Mouse (Mus musculus) telencephalon, adult 2 months (tissue): Measurements from ENCODE around the gene Fbxw27.
"Not testable (repeated sequence)": the region's sequence is repeated elsewhere in the genome, so short reads cannot be mapped to it uniquely, and the experiment has no call there.

Source experiments
- DNase-seq: peaks from one replicate; pipeline ENCODE4 v3.0.0-alpha.2; 2011; ENCODE audit warnings: low read depth, low spot score

Gene Fbxw27

DNA sequence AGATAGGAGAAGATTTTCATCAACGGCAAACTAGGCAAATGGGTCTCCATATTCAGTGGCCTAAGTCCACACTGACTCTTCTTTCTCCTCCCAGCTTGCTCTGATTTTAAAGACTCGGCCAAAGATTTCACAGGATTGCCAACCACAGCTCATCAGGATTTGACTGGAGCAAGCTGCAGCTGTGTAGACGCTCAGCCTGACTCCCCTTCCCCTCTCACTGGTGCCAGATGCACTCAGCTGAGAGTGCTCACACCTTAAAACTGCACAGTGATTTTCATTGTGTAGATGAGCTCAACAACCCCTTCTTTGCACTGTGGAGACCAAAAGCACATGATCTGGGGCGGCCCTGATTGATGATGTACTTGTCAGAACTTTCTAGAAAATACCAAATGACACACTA, at the start of gene Fbxw27:
Fbxw27 (minus strand) TSS at position 101 of the 400 bp plus-strand sequence.
- DNase-seq: not testable (repeated sequence)

DNA sequence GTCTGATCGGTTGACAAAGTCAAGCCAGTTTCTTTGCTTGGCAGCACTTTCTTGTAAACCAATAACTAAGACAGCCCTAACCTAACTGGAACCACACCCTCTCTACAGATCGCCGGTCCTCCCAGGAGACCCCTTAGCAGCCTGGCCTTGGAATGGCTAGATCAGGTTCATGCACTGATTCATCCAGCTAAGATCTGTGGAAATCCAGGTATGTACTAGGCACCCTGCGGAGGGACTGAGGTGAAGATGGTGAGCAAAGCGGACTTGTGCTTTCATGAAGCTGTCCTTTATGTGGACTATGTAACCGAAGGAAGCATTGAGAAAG, 42.6 kb upstream of the Fbxw27 start:
- no peak for DNase-seq

DNA sequence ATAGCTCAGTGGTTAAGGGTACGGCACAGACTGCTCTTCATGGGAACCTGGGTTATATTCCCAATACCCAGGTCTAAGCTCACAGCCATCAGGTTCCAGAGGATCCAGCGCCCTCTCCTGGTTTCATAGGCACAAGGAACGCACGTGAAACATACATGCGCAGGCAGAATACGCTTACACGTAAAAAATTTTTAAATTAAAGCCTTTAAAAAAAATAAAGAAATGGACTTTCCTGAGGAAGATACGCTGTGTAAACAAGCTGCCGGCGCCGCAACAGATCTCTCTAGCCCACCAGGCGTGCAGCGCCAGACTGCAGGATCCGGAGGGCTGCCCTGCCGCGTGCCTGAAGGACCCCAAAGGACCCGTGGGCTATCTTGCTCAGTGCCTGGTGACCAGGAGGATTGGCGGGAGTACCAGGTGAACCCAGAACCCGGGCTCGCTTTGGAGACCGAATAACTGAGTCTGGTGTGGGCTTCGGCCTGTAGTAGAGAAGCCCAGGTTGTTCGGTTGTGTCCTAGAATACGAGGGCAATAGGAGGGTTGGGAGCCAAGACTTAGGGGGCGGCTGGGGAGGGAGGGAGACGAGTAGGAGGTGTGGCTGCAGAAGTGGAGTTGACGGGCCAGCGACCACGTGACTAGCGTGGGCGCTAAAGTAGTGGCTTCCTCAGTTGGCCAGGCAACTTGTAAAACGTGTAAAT, 42.1 kb upstream of the Fbxw27 start, which contains the start of gene Nme6:
Nme6 (plus strand) TSS at position 359 of the 697 bp plus-strand sequence.
- DNase-seq: peak; percentile 87

DNA sequence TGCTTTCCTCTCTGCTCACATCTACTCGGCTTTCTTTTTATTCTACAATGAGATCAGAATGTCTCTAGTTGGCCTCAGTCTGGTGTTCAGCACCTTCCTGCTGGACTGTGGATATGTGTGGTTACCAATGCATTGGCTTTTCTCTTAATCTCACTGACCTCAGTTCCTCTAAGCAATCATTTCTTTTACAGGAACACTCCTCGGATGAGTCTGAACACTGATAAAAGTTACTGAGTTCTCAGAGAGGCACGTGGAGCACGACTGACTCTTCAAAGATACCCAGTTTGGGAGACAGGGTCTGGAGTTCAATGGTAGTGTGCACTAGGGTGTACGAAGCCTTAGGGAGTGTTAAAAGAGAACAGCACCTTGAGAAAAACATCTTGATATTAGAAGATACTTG, 35.7 kb upstream of the Fbxw27 start:
- no peak for DNase-seq

DNA sequence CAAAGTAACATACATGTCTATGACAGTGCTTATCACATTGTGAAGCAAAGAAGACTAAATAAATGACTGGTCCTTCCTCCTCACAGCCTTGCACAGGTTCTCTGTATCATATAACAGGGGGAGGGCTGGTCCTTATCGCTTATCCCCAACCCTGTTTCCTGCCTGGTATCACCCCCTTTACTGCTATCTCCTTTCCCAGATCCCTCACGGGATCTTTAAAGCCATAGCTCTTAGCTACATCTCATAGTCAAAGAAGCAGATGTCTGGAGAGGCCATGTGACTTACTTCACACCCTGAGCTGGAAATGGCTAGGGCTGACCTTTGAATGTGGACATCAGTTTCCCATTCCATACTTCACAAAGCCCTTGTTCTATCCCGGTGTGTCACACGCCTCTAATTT, 35.3 kb upstream of the Fbxw27 start:
- DNase-seq: no peak

DNA sequence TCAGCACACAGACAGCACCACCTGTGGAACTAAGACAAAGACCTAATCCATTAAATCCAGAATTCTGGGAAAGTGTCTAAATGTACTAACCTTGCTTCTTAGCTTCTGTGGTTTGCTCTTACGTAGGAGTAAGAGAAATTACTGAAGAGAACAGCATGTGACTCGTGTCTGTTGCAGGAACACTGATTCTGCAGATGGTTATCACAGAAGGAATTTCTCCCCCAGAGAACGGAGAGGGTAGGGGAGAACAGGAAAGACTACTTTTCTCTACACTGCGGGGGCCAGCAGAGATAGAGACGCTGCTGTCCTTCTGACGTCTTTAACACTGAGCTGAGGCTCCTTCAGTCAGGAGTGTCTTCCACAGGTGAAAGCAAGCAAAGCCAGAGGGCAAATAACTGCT, 25.9 kb upstream of the Fbxw27 start:
- DNase-seq: peak; percentile 54

DNA sequence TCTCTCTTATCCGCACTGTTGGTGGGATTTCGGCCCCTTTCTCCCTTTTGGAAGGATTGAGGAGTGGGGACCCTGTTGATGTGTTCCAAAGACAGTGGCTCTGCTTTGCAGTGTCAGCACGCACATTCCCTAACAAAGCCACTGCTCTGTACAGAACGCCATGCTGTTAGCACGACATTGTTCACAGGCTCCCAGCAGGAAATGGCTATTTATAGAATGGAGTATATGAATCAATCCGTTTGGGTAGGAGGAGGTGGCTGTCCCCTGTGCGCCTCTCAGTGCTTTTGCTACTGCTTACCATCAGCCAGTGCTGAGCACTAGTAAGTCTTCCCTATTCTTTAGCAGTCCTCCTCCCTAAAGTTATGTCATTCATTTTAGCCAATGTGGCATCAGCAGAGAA, 23.0 kb upstream of the Fbxw27 start:
- DNase-seq: peak; percentile 44

DNA sequence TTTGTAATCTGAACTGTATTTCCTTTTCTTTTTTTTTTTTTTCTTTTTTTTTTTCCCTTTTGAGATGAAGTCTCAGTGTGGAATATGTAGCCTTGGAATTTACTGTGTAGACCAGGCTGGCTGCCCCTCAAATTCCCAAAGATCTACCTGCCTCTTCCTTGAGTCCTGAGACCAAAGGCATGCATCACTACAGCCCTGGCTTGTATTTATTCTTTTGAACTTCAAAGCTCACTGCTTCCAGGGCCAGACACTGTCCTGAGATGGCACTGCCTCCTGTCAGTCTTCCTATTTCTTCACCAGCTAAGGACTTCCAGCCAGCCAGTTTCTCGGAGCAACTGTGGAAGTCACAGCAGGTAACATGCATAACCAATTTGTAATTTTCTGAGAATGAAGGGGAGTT, 21.5 kb upstream of the Fbxw27 start, which contains the start of gene Spink8:
Spink8 (plus strand) TSS at position 301 of the 400 bp plus-strand sequence.
- no peak for DNase-seq

DNA sequence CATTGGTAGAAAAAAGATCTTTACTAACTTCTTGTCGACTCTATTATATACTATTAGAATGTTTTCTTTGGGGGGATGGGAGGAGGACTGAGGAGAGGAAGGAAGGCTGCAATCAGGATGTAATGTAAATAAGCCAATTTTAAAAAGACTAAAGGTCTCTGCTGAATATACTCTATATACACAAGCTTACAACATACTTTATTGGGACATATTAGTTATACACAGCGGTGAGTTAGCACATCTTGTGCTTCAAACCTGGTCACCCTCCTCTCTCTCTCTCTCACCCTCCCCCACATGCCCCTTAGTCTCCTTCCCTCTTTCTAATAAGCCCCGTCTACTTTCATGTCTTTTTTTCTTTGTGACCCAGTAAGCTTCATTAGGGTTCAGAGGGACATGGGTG, 17.4 kb upstream of the Fbxw27 start:
- no peak for DNase-seq

DNA sequence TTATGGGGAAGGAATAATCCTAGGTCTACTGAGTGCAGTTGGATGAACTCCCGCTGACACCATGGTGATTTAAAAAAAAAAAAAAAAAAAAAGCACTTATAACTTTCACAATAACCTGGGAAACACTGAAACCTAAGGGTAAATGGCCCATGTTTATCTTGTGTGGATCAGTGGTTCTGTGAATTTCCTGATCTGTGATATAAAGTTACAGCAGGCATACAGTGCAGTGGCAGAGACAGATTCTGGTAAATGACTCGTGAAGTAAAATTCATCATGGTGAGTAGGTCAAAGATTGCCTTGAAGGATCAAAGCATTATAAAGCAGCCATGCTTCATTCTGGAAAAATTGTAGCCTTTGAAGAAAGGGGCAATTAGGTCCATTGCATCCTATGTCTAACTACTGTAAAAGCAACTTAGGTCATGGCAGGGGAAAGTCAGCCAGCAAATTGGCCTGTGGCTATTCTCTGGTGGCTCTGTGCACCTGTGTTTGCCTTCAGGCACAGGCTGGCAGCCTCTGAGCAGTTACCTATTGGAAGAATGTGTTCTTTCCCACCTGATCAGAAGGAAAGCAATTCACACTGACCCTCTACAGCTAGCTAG, 16.3 kb upstream of the Fbxw27 start:
- DNase-seq: no peak

DNA sequence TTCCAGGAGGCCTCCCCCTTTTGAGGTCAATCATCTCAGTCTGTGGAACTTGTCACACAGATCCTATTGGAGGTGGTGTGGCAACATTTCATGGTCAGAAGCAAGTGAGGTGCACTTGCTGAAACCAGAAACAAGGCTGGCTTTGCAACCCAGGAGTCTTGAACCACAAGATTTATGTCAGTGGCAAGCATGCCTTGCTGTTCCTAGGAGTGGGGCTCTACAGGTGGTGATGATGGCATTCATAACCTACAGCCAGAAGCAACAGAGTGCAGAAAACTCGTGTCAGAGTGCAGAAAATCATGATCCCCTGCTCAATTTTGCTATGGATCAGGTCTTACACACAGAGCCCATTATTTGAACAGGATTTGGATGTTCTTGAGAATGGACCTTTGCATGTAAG, 15.8 kb upstream of the Fbxw27 start:
- no peak for DNase-seq

DNA sequence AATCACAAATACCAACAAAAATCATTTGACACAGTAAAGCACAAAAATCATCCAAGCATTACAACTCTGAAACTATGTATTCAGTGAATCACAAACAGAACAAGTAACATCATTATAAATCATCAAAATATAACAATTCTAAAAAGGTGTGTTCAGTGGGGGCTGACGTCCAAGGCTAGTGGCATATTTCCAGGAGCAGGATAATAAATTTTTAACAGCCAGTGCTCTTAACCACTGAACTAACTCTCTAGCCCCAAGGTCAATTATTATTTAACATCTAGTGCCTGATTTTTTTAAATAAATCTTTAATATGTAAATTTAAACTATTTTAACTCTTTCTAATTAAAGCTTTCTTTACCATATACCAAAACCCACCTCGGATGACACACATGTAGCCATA, 15.1 kb upstream of the Fbxw27 start:
- not testable (repeated sequence) for DNase-seq

DNA sequence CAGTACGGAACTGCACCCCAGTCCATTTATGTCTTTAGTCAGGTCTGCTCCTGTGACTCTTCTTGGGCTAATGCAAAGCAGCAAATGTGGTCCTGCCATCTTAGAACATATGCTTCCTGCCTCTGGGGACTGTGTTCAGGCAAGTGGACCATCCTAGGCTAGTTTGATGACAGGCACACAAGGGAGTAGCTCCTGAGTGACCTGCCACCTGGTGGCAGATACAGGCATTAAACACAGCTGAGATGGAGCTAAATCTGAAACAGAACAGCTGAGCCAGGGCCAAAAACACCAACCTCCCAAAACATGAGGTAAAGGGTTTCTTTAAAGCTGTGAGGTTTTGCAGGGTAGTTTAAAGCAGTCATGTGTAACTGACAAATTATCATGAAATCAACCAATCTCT, 7.6 kb upstream of the Fbxw27 start:
- DNase-seq: no peak

DNA sequence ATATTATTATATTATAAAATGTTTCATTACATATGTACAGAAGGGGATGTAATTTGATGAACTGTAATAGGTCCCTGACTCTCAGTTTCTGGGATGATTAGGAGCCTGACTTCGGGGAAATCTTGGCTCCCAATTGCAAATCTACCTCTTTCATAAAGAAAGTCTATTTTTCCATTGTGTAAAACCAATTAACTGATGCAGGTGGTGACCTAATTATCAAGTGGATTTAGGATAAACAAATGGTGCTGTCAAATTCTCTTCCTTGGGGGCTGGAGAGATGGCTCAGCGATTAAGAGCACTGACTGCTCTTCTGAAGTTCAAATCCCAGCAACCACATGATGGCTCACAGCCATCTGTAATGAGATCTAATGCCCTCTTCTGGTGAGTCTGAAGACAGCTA, 5.3 kb upstream of the Fbxw27 start:
- no peak for DNase-seq

DNA sequence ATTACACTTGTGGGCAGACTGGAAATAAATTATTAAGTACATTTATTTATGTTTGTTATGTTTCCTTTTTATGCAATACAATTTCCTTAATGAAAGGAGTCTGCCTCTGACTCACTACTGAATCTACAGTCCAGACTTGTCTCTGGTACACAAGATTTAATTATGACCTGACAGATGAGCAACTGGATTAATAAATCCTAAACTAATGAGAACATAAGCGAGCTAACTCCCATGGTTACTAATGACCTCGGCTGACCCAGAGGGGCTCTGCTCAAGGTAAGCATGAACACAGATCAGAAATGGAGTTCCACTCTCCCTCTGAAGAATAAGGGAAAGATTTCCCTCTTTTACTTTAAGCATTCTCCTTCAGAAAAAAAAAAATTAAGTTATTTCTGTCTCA, 4.8 kb upstream of the Fbxw27 start:
- DNase-seq: no peak

DNA sequence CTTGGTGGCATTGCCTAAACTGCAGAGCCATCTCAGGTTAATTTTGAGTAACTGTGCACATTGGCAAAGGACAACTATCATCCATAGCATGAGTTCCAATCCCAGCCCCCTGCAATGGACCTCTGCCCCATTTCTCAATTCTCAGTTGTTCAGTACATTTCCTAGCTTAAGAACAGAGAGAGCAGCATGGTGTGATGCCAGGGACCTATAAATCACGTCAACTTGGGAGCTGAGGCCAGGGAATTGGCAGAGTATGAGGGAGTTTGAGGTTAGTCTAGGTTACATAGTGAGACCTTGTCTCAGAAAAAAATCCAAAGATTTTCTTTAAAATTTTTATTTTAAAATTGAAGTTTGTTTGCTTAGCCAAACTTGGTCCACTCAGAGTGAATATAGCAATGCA, 23.6 kb downstream of the Fbxw27 start:
- DNase-seq: not testable (repeated sequence)

DNA sequence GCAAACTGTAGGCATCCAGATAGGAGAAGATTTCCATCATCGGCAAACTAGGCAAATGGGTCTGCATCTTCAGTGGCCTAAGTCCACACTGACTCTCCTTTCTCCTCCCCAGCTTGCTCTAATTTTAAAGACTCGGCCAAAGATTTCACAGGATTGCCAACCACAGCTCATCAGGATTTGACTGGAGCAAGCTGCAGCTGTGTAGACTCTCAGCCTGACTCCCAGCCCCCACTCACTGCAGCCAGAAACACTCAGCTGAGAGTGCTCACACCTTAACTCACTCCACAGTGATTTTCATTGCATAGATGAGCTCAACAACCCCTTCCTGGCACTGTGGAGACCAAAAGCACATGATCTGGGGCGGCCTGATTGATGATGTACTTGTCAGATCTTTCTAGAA, 44.5 kb downstream of the Fbxw27 start, which contains the start of gene Fbxw26:
Fbxw26 (minus strand) TSS at position 101 of the 400 bp plus-strand sequence.
- DNase-seq: not testable (repeated sequence)
